In the genomic region with DNA sequence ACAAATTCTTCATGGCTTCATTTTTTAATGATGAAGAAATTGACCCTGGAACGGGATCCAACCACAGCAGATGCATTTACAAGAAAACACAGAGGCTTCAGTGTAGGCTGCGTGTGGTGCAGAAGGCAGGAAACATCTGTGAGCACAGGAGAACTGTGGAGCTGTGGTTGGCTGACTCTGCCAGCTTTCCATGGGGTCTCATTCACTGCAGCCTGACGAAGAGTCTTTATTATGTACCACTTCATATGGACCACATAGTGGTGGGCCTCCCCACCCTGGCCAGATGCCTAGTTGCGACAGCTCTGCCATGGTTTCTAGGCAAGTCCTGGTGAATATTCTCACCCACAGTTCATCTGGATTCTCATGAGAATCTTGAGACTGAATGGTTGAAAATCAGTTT, we compare ENCODE assay signal across 12 mouse cellular contexts.
DNase-seq lines count a peak whose midpoint lies in the region; ATAC-seq and TF ChIP-seq lines count a peak whose summit lies in the region.
"Had no signal": no experiment of that assay in that cellular context is flagged by ENCODE, and none has a peak within 500 bp of the region (broad histone marks: within the 10 kb centered on the region; RNA-seq: fewer than 3 reads in every experiment).

No protein-coding gene starts in this region.

- no peak for TF ChIP-seq CTCF in lung, postnatal 0 days (IDR thresholded peaks at IDR 0.05)

- H3K27ac ChIP-seq in limb, embryonic 12.5 days, result no peak overlapping the region
- H3K27ac ChIP-seq in limb, embryonic 10.5 days, result no peak overlapping the region
- no peak overlapping the region for H3K27ac ChIP-seq in embryonic facial prominence, embryonic 15.5 days (replicated peaks)
- H3K27ac ChIP-seq in lung, postnatal 0 days (ENCODE audit: low read length), result no peak overlapping the region
- H3K27ac ChIP-seq: stomach, embryonic 15.5 days had no signal

- no peaks in the 10 kb centered on the region for H3K36me3 ChIP-seq in limb, embryonic 12.5 days
- H3K36me3 ChIP-seq in limb, embryonic 10.5 days, result no peaks in the 10 kb centered on the region
- no peaks in the 10 kb centered on the region for H3K36me3 ChIP-seq in embryonic facial prominence, embryonic 15.5 days
- no peaks in the 10 kb centered on the region for H3K36me3 ChIP-seq in lung, postnatal 0 days (ENCODE audit: insufficient read depth, low read length)
- H3K36me3 ChIP-seq: stomach, embryonic 15.5 days had no signal

- WGBS in limb, embryonic 12.5 days, result 47% methylated on average over 4 of the region's 4 CpGs
- WGBS in limb, embryonic 10.5 days, result 78% methylated on average over 4 of the region's 4 CpGs
- WGBS in embryonic facial prominence, embryonic 15.5 days, result 28% methylated on average over 4 of the region's 4 CpGs
- 31% methylated on average over 4 of the region's 4 CpGs for WGBS in lung, postnatal 0 days

- H3K9ac ChIP-seq in limb, embryonic 12.5 days (replicated peaks), result no peak overlapping the region
- no peak overlapping the region for H3K9ac ChIP-seq in embryonic facial prominence, embryonic 15.5 days
- no peak overlapping the region for H3K9ac ChIP-seq in lung, postnatal 0 days (replicated peaks; ENCODE audit: low read depth)
- H3K9ac ChIP-seq: stomach, embryonic 15.5 days had no signal

- H3K4me1 ChIP-seq in limb, embryonic 12.5 days (replicated peaks), result no peaks in the 10 kb centered on the region
- no peaks in the 10 kb centered on the region for H3K4me1 ChIP-seq in limb, embryonic 10.5 days
- no peaks in the 10 kb centered on the region for H3K4me1 ChIP-seq in embryonic facial prominence, embryonic 15.5 days
- no peaks in the 10 kb centered on the region for H3K4me1 ChIP-seq in lung, postnatal 0 days (ENCODE audit: insufficient read depth, low read depth, low read length)
- H3K4me1 ChIP-seq: stomach, embryonic 15.5 days had no signal

- no peak overlapping the region for H3K4me3 ChIP-seq in limb, embryonic 12.5 days (replicated peaks)
- no peak overlapping the region for H3K4me3 ChIP-seq in limb, embryonic 10.5 days
- no peak overlapping the region for H3K4me3 ChIP-seq in embryonic facial prominence, embryonic 15.5 days (replicated peaks)
- H3K4me3 ChIP-seq in lung, postnatal 0 days (ENCODE audit: low read depth, low read length), result no peak overlapping the region
- H3K4me3 ChIP-seq: stomach, embryonic 15.5 days had no signal

- ATAC-seq in limb, embryonic 12.5 days (ENCODE audit: insufficient number of reproducible peaks, insufficient read depth, low FRiP score, low TSS enrichment, low read depth), result peak; percentile 47; the same call in 1 of the 2 replicates
- ATAC-seq in embryonic facial prominence, embryonic 15.5 days (ENCODE audit: insufficient number of reproducible peaks, low FRiP score, low TSS enrichment, low read depth), result peak; percentile 85
- peak; percentile 50; the same call in 1 of the 2 replicates for ATAC-seq in lung, postnatal 0 days
- ATAC-seq: intestine, embryonic 16.5 days had no signal

- H3K4me2 ChIP-seq in limb, embryonic 12.5 days, result no peak overlapping the region
- H3K4me2 ChIP-seq in embryonic facial prominence, embryonic 15.5 days (replicated peaks), result no peak overlapping the region
- H3K4me2 ChIP-seq in lung, postnatal 0 days (replicated peaks; ENCODE audit: low read depth, low read length), result no peak overlapping the region
- H3K4me2 ChIP-seq: stomach, embryonic 15.5 days had no signal

- no peak for TF ChIP-seq EP300 in lung, postnatal 0 days (IDR thresholded peaks at IDR 0.05)

- H3K27me3 ChIP-seq in limb, embryonic 12.5 days, result no peaks in the 10 kb centered on the region
- H3K27me3 ChIP-seq in limb, embryonic 10.5 days (ENCODE audit: low read depth, poor library complexity, severe bottlenecking), result no peaks in the 10 kb centered on the region
- H3K27me3 ChIP-seq in embryonic facial prominence, embryonic 15.5 days, result no peaks in the 10 kb centered on the region
- H3K27me3 ChIP-seq in lung, postnatal 0 days (replicated peaks; ENCODE audit: insufficient read depth, low read length), result no peaks in the 10 kb centered on the region
- H3K27me3 ChIP-seq: stomach, embryonic 15.5 days had no signal

- no peak for DNase-seq in limb, embryonic 10.5 days (ENCODE audit: low spot score)
- peak; percentile 3 for DNase-seq in c-Kit-positive CD71-negative TER-119-negative erythroid progenitor cells, embryonic 14.5 days (ENCODE audit: low read depth)
- peak; percentile 44 for DNase-seq in lung, postnatal 0 days (ENCODE audit: low spot score)
- DNase-seq in frontal cortex, postnatal 14 days (ENCODE audit: low spot score in 2 of 2), result no peak
- DNase-seq in embryo, embryonic 10 days (ENCODE audit: low spot score), result no peak
- DNase-seq: adrenal gland, adult 2 months; cerebellum, postnatal 25 days; heart, adult 11 months had no signal

- H3K9me3 ChIP-seq in limb, embryonic 12.5 days, result no peaks in the 10 kb centered on the region
- H3K9me3 ChIP-seq in limb, embryonic 10.5 days (replicated peaks), result no peaks in the 10 kb centered on the region
- no peaks in the 10 kb centered on the region for H3K9me3 ChIP-seq in embryonic facial prominence, embryonic 15.5 days (replicated peaks)
- H3K9me3 ChIP-seq in lung, postnatal 0 days (ENCODE audit: low read length), result no peaks in the 10 kb centered on the region
- H3K9me3 ChIP-seq: stomach, embryonic 15.5 days had no signal

Comparison
In these comparisons a context has a peak if more than half of its experiments do, and no peak if none do; other contexts are left out.
1. DNase-seq: peak in c-Kit-positive CD71-negative TER-119-negative erythroid progenitor cells, embryonic 14.5 days (single experiment) and lung, postnatal 0 days (single experiment); none in limb, embryonic 10.5 days (single experiment), frontal cortex, postnatal 14 days (0 of 2) and embryo, embryonic 10 days (single experiment).
2. Peak in every context shown above with its lines, with median percentiles within 50 percentile points of each other: ATAC-seq.